Mouse (Mus musculus): ENCODE data around the gene Ap3b1.

DNA sequence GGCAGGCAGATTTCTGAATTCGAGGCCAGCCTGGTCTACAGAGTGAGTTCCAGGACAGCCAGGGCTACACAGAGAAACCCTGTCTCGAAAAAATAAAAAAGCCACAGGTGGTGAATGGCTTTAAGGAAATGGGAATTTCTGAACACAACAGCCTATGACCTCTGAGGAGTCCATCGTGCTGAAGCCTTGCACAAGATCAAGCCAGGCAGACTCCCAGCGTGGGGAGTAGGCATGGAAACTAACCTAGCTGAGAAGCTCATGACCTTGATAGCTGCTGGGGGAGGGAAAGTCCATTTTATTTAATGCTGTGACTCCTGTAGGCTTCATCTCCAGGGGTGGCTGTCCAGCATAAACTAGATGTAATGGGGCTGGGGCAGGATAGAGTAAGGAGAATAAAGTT is 159.4 kb downstream of the Ap3b1 start:
- TF ChIP-seq POLR2A (IDR thresholded peaks at IDR 0.05; ENCODE audit: insufficient read depth, low read length) (no peak), EP300 (IDR thresholded peaks at IDR 0.05; ENCODE audit: insufficient read depth, low read depth, low read length) (no peak), CTCF (IDR thresholded peaks at IDR 0.05; ENCODE audit: low read depth, low read length) (no peak)
